Mouse (Mus musculus) splenic B cell, adult 2 months (primary cell): ENCODE measurements at regions not wholly inside any gene's neighbourhood (a gene's known extent, or its start where the extent isn't known, plus 50 kb on each side); places are given as distances from the start of the nearest gene placed in this dataset.

ENCODE experiments used
- DNase-seq: peaks from one replicate; pipeline ENCODE4 v3.0.0-alpha.2; 2011; ENCODE audit warnings: low read depth, low spot score
- H3K27me3 ChIP-seq: 2 replicates; pipeline ENCODE4 v1.6.1; 2012; ENCODE audit warnings: mild to moderate bottlenecking, low read length, moderate library complexity, mixed read lengths; ENCODE audit not compliant: control insufficient read depth, poor library complexity, insufficient read depth, severe bottlenecking
- H3K36me3 ChIP-seq: 2 replicates; pipeline ENCODE4 v1.6.1; 2012; ENCODE audit warnings: mild to moderate bottlenecking, low read length, moderate library complexity, mixed read lengths; ENCODE audit not compliant: control insufficient read depth, poor library complexity, insufficient read depth, severe bottlenecking

- no peak for DNase-seq
- no peaks in the 10 kb centered on the region for H3K27me3 ChIP-seq
- no peaks in the 10 kb centered on the region for H3K36me3 ChIP-seq
Measured at GRCm38 (mm10) chr4:82173461-82174085, 532.0 kb downstream of the Nfib start.

GRCm38 (mm10) chr4:82170930-82171329 lies 534.6 kb downstream of the Nfib start:
- no peaks in the 10 kb centered on the region for H3K27me3 ChIP-seq
- DNase-seq: no peak
- no peaks in the 10 kb centered on the region for H3K36me3 ChIP-seq

DNA sequence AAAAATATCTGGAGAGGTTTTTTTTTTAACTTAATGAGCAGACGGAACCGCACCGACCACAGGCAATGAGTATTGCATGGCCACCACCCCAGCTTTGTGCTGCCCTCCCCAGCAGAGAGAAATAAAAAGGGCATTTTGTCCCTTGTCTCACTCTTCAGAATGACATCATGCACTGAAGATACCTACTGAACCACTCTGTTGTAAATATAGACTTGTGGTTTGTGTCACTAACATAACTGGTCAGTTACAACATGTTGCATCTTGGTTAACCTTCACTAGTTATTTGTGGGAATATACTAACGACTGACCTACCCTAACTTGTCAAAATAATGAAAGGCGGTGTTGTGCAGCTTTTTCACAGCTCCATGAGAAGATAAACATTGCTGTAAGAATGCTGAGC lies 537.5 kb downstream of the Nfib start:
- Histone ChIP-seq H3K27me3 (no peaks in the 10 kb centered on the region), H3K36me3 (no peaks in the 10 kb centered on the region)
- no peak for DNase-seq

GRCm38 (mm10) chr4:82167396-82167795 lies 538.2 kb downstream of the Nfib start:
- H3K36me3 ChIP-seq: no peaks in the 10 kb centered on the region
- H3K27me3 ChIP-seq: no peaks in the 10 kb centered on the region
- no peak for DNase-seq

GRCm38 (mm10) chr4:82166826-82167225 lies 538.7 kb downstream of the Nfib start:
- no peaks in the 10 kb centered on the region for H3K27me3 ChIP-seq
- no peak for DNase-seq
- no peaks in the 10 kb centered on the region for H3K36me3 ChIP-seq

- Histone ChIP-seq H3K27me3 (no peaks in the 10 kb centered on the region), H3K36me3 (no peaks in the 10 kb centered on the region)
- no peak for DNase-seq
Measured at GRCm38 (mm10) chr4:82166087-82166486, 539.5 kb downstream of the Nfib start.

- no peak for DNase-seq
- H3K27me3 ChIP-seq: no peaks in the 10 kb centered on the region
- no peaks in the 10 kb centered on the region for H3K36me3 ChIP-seq
Measured at GRCm38 (mm10) chr4:82164058-82164457, 541.5 kb downstream of the Nfib start.

DNA sequence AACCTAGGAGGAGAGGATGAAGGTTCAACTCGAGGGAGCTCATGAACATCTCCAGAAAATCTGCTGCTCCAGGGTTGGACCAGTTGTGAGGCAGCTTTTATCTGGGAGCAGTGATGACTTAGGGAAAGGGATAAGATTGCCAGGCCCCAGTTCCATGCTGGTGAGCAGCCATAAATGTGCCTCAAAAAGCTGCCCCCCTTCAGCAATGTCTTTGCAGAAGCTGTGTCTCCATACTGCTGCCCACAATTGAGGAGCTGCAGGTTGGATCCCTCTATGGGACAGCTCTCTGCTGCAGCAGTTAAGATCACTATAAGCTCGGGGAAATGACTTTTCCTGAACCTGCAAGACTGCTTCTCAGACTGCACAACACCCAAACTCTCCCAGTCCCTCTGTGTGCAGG lies 543.7 kb downstream of the Nfib start:
- H3K27me3 ChIP-seq: no peaks in the 10 kb centered on the region
- H3K36me3 ChIP-seq: no peaks in the 10 kb centered on the region
- no peak for DNase-seq

GRCm38 (mm10) chr4:82161232-82161631 lies 544.3 kb downstream of the Nfib start:
- Histone ChIP-seq H3K36me3 (no peaks in the 10 kb centered on the region), H3K27me3 (no peaks in the 10 kb centered on the region)
- no peak for DNase-seq

DNA sequence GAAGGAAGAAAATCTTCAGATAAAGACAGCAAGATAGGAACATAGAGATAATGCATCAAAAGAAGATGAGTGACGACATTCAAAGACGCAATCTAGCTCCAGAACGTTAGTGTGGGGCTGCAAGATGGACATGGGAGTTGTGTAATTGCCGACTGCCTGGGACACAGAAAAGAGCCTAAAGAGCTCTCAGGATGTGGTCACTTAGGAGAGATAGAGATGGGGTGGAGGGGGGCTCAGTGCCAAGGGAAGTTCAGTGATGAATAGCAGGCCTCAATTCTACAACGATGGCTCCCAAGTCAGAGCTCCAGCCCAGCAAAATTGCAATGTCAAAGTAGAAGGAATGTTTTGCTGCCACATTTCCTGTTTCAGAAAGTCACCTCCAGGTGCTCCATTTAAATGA lies 545.3 kb downstream of the Nfib start:
- Histone ChIP-seq H3K36me3 (no peaks in the 10 kb centered on the region), H3K27me3 (no peaks in the 10 kb centered on the region)
- no peak for DNase-seq

DNA sequence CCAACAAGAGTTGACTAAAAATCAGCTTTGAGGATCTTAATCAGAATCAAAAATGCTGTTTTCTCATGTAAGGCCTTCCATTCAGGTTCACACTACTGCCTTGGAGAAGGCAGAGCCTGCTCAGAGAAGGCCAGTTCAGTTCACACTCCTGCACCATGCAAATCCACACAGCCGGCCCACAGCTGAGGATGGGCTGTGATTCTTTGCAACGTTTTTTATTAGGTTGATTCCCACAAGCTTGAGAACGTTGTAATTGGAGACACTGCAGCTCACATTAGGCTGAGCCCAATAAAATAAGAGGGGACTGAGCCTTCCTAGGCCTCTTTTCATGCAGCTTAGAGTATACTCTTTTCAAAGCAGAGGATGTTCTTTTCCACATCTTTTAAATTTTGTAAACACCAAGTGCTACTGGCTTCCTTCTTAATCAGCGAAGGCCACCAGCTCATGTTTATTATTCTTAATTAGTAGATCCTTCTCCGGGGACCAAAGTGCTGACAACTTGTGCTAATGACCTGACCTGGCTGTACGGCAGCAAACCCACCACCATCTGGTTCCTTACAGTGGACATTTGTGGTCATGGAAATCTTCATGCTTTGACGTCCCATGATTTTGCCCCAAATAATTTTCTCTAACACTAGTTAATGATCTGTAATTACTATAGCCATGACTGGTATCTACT lies 549.8 kb downstream of the Nfib start:
- H3K27me3 ChIP-seq: no peaks in the 10 kb centered on the region
- no peak for DNase-seq
- H3K36me3 ChIP-seq: no peaks in the 10 kb centered on the region

DNA sequence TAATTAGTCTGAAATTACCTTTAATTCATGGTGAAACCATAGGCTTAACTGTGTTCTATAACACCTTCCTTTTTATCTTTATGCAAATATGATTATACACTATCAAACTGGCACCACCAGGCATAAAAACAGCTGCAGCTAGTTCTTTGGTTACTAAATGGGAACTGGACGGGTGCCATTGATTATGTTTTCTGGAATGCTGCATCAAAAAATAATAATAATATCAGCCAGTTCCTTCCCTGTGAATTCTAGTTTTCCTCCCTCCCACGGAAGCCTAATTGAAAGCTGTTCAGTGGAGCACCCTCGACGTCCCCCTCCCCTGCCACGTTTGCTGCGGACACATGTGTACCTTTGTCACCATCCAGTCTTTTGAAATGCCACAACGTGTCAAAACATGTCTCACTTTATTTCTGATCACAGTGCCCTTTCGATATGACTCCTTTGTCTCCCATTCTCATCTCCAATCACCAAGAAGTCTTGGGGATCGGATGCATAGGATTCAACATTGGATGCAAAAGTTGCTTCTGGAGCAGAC lies 551.5 kb downstream of the Nfib start:
- no peak for DNase-seq
- no peaks in the 10 kb centered on the region for H3K36me3 ChIP-seq
- no peaks in the 10 kb centered on the region for H3K27me3 ChIP-seq

DNA sequence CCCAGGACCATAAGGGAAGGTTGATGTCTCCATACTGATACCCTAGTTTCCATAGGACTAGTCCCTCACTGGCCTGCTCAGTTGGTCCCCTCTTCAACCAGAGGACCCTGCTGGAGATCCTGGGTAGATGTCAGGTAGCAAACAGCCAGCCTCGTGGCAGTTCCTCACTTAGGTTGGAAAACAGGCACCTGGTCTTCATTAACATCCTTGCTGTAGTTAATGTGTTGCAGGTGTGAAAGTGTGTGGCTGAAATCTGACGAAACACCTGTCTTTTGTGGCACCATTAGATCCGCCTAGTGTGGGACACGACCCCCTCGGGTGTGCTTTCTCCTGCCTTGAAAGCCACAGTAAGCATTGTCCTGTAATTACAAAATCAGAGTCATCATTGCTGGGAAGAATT lies 551.9 kb downstream of the Nfib start:
- Histone ChIP-seq H3K36me3 (no peaks in the 10 kb centered on the region), H3K27me3 (no peaks in the 10 kb centered on the region)
- DNase-seq: no peak

DNA sequence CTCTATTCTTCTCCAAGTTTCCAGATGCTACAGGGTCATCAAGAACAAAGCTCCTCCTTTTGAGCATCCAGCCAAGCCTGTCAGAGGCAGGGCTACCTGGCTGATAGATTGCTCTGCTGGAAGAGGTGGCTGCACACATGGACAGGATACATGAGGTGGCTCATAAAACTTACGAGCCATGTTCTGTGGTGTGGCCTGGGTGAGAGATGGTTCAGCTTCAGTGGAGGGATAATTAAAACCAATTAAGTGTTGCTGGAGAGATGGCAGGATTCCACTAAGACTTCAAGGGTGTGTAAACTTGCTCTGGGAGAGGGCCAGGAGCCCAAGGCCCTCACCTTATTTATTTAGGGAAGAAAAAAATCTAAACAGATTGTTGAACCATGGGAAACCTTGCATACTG lies 555.6 kb downstream of the Nfib start:
- no peaks in the 10 kb centered on the region for H3K36me3 ChIP-seq
- no peak for DNase-seq

DNA sequence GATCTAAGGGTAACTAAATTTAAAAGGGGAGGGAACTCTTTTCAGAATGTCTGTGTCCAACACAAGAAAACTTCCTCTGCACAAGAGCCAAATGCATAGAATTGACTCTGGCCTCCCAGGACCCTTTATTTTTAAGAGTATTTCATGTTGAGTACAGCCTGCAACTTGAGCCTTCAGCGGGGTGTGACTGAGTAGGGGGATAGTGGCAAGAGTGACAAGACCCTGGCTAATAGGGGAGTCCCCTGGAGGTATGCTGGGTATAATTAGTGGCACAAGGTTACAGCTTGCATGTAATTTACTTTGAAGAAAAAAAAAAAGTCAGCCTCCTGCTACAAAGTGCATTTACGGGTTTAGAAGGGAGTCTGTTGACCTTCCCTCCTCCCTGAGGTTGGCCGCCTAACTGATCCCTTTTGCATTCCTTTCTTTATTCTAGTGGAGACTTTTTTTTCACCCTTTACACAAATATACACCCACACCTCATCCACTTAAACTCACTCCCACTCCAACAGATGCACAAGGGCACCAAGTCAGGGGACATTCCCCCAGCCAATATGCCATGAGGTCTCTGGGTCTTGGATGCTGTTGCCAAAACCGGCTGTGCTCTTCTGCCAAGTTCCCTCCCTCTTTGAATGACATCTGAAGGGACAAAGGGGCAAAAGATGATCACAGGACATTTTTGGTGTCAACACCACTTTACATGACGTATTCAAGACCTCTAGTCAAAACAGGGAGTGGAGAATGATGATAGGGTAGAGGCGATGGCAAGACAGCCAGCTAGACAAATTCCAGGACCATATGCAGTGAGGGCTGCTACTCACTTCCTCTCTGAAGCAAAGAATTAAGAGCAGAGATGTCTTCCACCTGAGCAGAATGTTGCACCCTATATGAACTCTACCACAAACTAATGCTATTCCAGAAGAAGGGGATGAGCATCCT lies 557.2 kb downstream of the Nfib start:
- Histone ChIP-seq H3K27me3 (no peaks in the 10 kb centered on the region), H3K36me3 (no peaks in the 10 kb centered on the region)
- DNase-seq: no peak

More for the DNA sequence above, 555.6 kb downstream of the Nfib start:
- no peaks in the 10 kb centered on the region for H3K27me3 ChIP-seq
